Mouse (Mus musculus) CH12.LX (cell line): Measurements from ENCODE around the gene Lrch3.

Source experiments
- CTCF ChIP-seq, 2 experiments: IDR thresholded peaks in 1 of 2; conservative IDR thresholded peaks in 1 of 2; 2 replicates each; pipeline ENCODE4 v1.5.1; 2011 to 2012; ENCODE audit warnings: low read depth in 2 of 2, low read length in 2 of 2, improper control_type of control experiment in 1 of 2, inconsistent platforms in 1 of 2, mild to moderate bottlenecking in 1 of 2, moderate library complexity in 1 of 2
- E2F4 ChIP-seq: IDR thresholded peaks from 2 replicates; pipeline ENCODE4 v1.6.1; 2011; ENCODE audit warnings: low read depth, low read length, improper control_type of control experiment; ENCODE audit not compliant: insufficient replicate concordance
- EP300 ChIP-seq: IDR thresholded peaks from 2 replicates; pipeline ENCODE4 v1.6.1; 2011; ENCODE audit warnings: low read length, improper control_type of control experiment
- GABPA ChIP-seq: IDR thresholded peaks from 2 replicates; pipeline ENCODE4 v1.6.1; 2012; ENCODE audit warnings: low read depth, low read length, improper control_type of control experiment, inconsistent platforms; ENCODE audit not compliant: insufficient replicate concordance
- MAX ChIP-seq: IDR thresholded peaks from 2 replicates; pipeline ENCODE4 v1.6.1; 2011; ENCODE audit warnings: low read length, improper control_type of control experiment
- NRF1 ChIP-seq: IDR thresholded peaks from 2 replicates; pipeline ENCODE4 v1.6.1; 2014; ENCODE audit warnings: low read depth, mild to moderate bottlenecking, inconsistent platforms, low read length, improper control_type of control experiment, moderate library complexity
- PAX5 ChIP-seq: IDR thresholded peaks from 2 replicates; pipeline ENCODE4 v1.6.1; 2012; ENCODE audit warnings: low read length, inconsistent platforms, mixed read lengths
- POLR2A ChIP-seq: IDR thresholded peaks from 2 replicates; pipeline ENCODE4 v1.6.1; 2011; ENCODE audit warnings: low read depth, mild to moderate bottlenecking, improper control_type of control experiment, low read length
- SIN3A ChIP-seq: IDR thresholded peaks from 2 replicates; pipeline ENCODE4 v1.6.1; 2012; ENCODE audit warnings: low read length, improper control_type of control experiment, inconsistent platforms
- TCF12 ChIP-seq: IDR thresholded peaks from 2 replicates; pipeline ENCODE4 v1.6.1; 2014; ENCODE audit warnings: low read depth, mild to moderate bottlenecking, inconsistent platforms, low read length, improper control_type of control experiment

DNA sequence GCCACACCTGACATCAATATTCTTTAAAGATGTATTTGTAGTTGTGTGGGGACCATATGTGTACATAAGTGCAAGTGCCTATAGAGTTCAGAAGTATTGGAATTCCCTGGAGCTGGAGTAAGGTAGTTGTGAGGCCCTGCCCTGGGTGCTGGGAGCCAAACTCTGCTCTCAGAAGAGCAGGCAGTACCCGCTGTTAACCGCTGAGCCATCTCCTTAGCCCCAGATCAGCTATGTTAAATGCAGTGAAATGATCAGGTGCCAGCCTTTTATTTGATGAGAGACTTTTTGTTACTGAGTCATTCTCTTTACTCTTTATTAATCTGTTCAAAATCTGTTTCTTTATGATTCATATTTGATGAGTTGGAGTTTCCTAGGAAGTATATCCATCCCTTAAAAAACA lies 16.0 kb downstream of the Lrch3 start:
- TF ChIP-seq SIN3A (no peak), E2F4 (no peak), MAX (no peak), POLR2A (no peak), CTCF (conservative IDR thresholded peaks at IDR 0.05 in 1 of 2, IDR thresholded peaks at IDR 0.05 in 1 of 2; ENCODE audit: low read depth in 2 of 2, low read length in 2 of 2) (no peak), TCF12 (no peak), EP300 (no peak), PAX5 (no peak), NRF1 (no peak), GABPA (no peak)
